Mouse (Mus musculus): Measurements from ENCODE around the gene Ankle2. TPM values are rescaled to one million over a fixed set of nuclear protein-coding genes. Genes with fewer than 3 reads are reported as not detected.

Ankle2 gene
- total RNA-seq (2012; rRNA removed): 30.8 and 33.2 TPM in 2 replicates
- total RNA-seq (2014; rRNA removed): 35.3 and 40.5 TPM in 2 replicates
- 35.7 and 37.1 TPM in 2 replicates for polyA plus RNA-seq (2012; ENCODE audit: insufficient read length, low read depth)

DNA sequence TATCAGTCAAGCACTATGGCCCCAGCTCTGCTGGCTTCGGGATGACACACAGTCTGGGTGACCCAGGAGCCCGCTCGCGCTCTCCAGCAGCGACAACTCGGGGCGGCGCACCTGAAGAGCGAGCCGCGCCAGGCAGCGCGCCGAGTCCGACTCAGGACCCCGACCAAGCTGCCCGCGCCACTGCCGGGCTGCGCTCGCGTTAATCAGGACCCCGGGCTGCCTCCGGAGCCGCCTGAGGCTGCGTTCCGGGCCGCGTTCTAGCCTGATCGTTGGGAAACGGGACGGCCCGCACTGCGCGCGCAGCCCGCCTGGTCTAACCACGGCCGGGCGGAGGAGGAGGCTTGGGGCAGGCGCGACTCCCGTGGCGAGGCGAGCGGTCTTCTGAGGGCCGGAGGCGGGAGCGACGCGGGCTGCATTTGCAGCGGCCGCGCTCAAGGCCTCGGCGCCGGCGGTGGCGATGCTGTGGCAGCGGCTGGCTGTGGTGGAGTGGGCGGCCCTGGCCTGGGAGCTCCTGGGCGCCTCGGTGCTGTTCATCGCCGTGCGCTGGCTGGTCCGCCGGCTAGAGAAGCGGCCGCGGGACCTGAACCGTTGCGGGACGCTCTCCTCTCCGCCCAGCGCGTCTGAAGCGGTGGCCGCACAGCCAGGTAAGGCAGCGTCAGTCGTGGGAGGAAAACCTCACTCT lies at the start of gene Ankle2:
Gene Ankle2 (plus strand): TSS at position 225 of the 682 bp plus-strand sequence.
- TF ChIP-seq KAT2A (IDR thresholded peaks at IDR 0.05; ENCODE audit: insufficient replicate concordance, low read length) (peak; percentile 95; the same call in 1 of the 2 replicates), SMC3 (IDR thresholded peaks at IDR 0.05; ENCODE audit: low read depth, low read length) (0 out of 2 replicates have a peak, but pooled peaks have one; percentile 18), MAX (IDR thresholded peaks at IDR 0.05; ENCODE audit: low read length) (peak; percentile 99), GABPA (IDR thresholded peaks at IDR 0.05; ENCODE audit: insufficient replicate concordance, low read depth, low read length) (peak; percentile 68; the same call in 1 of the 2 replicates), HCFC1 (IDR thresholded peaks at IDR 0.05; ENCODE audit: low read depth, low read length) (peak; percentile 99), RCOR1 (conservative IDR thresholded peaks at IDR 0.05; ENCODE audit: low read depth, low read length) (0 out of 2 replicates have a peak, but pooled peaks have one; percentile 55), MAFK (IDR thresholded peaks at IDR 0.05; ENCODE audit: insufficient replicate concordance, low read length) (no peak), ZKSCAN1 (IDR thresholded peaks at IDR 0.05; ENCODE audit: borderline replicate concordance, low read depth, low read length) (no peak), TBP (conservative IDR thresholded peaks at IDR 0.05; ENCODE audit: low read depth, low read length) (no peak), TCF12 (IDR thresholded peaks at IDR 0.05; ENCODE audit: low read depth, low read length) (peak; percentile 95), ETS1 (conservative IDR thresholded peaks at IDR 0.05; ENCODE audit: low read depth, low read length) (no peak), IRF4 (IDR thresholded peaks at IDR 0.05; ENCODE audit: low read depth, low read length) (peak; percentile 74), JUN (IDR thresholded peaks at IDR 0.05; ENCODE audit: insufficient read depth, low read depth, low read length) (no peak), JUND (conservative IDR thresholded peaks at IDR 0.05; ENCODE audit: low read depth, low read length) (no peak), ELF1 (IDR thresholded peaks at IDR 0.05; ENCODE audit: low read depth, low read length) (peak; percentile 81), ZNF384 (IDR thresholded peaks at IDR 0.05; ENCODE audit: low read depth, low read length) (no peak), NELFE (IDR thresholded peaks at IDR 0.05; ENCODE audit: low read depth, low read length) (peak; percentile 88), NRF1 (IDR thresholded peaks at IDR 0.05; ENCODE audit: low read depth, low read length) (peak; percentile 81), USF2 (conservative IDR thresholded peaks at IDR 0.05; ENCODE audit: low read depth, low read length) (no peak), MXI1 (IDR thresholded peaks at IDR 0.05; ENCODE audit: low read depth, low read length) (peak; percentile 91), E2F4 (IDR thresholded peaks at IDR 0.05; ENCODE audit: insufficient replicate concordance, low read depth, low read length) (no peak), SIN3A (IDR thresholded peaks at IDR 0.05; ENCODE audit: low read length) (peak; percentile 88), CHD1 (IDR thresholded peaks at IDR 0.05; ENCODE audit: low read depth, low read length) (no peak; the same call in 1 of the 2 replicates), EP300 (IDR thresholded peaks at IDR 0.05; ENCODE audit: low read length) (no peak), BHLHE40 (IDR thresholded peaks at IDR 0.05; ENCODE audit: low read depth, low read length) (no peak), MYC (IDR thresholded peaks at IDR 0.05; ENCODE audit: low read depth, low read length) (peak; percentile 74; the same call in 1 of the 2 replicates), CTCF (conservative IDR thresholded peaks at IDR 0.05 in 1 of 2, IDR thresholded peaks at IDR 0.05 in 1 of 2; ENCODE audit: low read depth in 2 of 2, low read length in 2 of 2) (peak in 1 of 2 experiments; percentile 35; a peak in 2 of 4 replicates), USF1 (IDR thresholded peaks at IDR 0.05; ENCODE audit: low read depth, low read length) (no peak), PAX5 (IDR thresholded peaks at IDR 0.05; ENCODE audit: low read length) (no peak), ZC3H11A (IDR thresholded peaks at IDR 0.05; ENCODE audit: low read depth, low read length) (no peak), RAD21 (IDR thresholded peaks at IDR 0.05; ENCODE audit: low read depth, low read length) (no peak), UBTF (IDR thresholded peaks at IDR 0.05; ENCODE audit: low read depth, low read length) (peak; percentile 96), CHD2 (IDR thresholded peaks at IDR 0.05; ENCODE audit: low read length) (no peak), MEF2A (IDR thresholded peaks at IDR 0.05; ENCODE audit: borderline replicate concordance, low read depth, low read length) (peak; percentile 79), POLR2A (IDR thresholded peaks at IDR 0.05; ENCODE audit: low read depth, low read length) (peak; percentile 92), MAZ (IDR thresholded peaks at IDR 0.05; ENCODE audit: low read depth, low read length) (0 out of 2 replicates have a peak, but pooled peaks have one; percentile 40), POLR2AphosphoS2 (IDR thresholded peaks at IDR 0.05; ENCODE audit: low read depth, low read length) (peak; percentile 69; the same call in 1 of the 2 replicates), ZMIZ1 (IDR thresholded peaks at IDR 0.05; ENCODE audit: low read depth, low read length) (peak; percentile 92)
- Histone ChIP-seq H3K27me3 (replicated peaks) (no peaks in the 10 kb centered on the region), H3K9ac (ENCODE audit: insufficient read depth, low read depth) (peak within 1 kb of the TSS; percentile 89), H3K4me3 (replicated peaks in 1 of 3; ENCODE audit: low read depth in 2 of 3, low read length in 2 of 3, poor library complexity in 1 of 3) (peak within 1 kb of the TSS; percentile 93 to 98 (median 94)), H3K36me3 (replicated peaks in 1 of 2; ENCODE audit: control insufficient read depth in 1 of 2, insufficient read depth in 1 of 2, low read length in 1 of 2) (peaks cover 9 to 32% of the 10 kb centered on the region in 2 experiments), H3K9me3 (replicated peaks; ENCODE audit: low read length) (no peaks in the 10 kb centered on the region), H3K79me2 (replicated peaks; ENCODE audit: control insufficient read depth, extremely low read depth, insufficient read depth, poor library complexity, severe bottlenecking) (peaks cover 30% of the 10 kb centered on the region), H3K27ac (ENCODE audit: insufficient read depth, low read depth) (peak within 1 kb of the TSS; percentile 85), H3K4me2 (ENCODE audit: insufficient read depth, low read depth, poor library complexity, severe bottlenecking) (peak within 1 kb of the TSS; percentile 94), H3K4me1 (ENCODE audit: control insufficient read depth in 1 of 2, insufficient read depth in 2 of 2) (peaks cover 3 to 22% of the 10 kb centered on the region in 2 experiments)
- dilution Hi-C loops (cut with MboI; ENCODE audit: extremely low pct_ligation_motif_present, extremely low pct_unique_long_range_greater_than_20kb, low sequenced_read_pairs) (no loop called here), in situ Hi-C loops (cut with MboI; ENCODE audit: low pct_ligation_motif_present, low pct_unique_long_range_greater_than_20kb, low sequenced_read_pairs) (no loop called here)
- DNase-seq (ENCODE audit: extremely low read depth): peak; percentile 88
